Mouse (Mus musculus) gastrocnemius, postnatal 10 days (tissue): ENCODE measurements around the gene Gm9507. TPM values are rescaled to one million over a fixed set of nuclear protein-coding genes. Genes with fewer than 3 reads are reported as not detected.
"Not testable (repeated sequence)": the region's sequence is repeated elsewhere in the genome, so short reads cannot be mapped to it uniquely, and the experiment has no call there.

Experiments used
- DNase-seq: peaks from one replicate; pipeline ENCODE4 v3.0.0; 2021; ENCODE audit warnings: mixed read lengths
- long read RNA-seq, 2 experiments: library from polyadenylated mRNA; stranded (forward); transcript quantifications; one replicate each; pipeline ENCODE4 v2.0.0; 2021
- total RNA-seq, 2 experiments: library from RNA; stranded (reverse); gene quantifications; 2 replicates each; pipeline ENCODE4 v1.2.3; 2021

Gm9507 gene
- not detected for total RNA-seq
- long read RNA-seq, experiment 1: 0 reads
- long read RNA-seq, experiment 2: 0 reads

DNA sequence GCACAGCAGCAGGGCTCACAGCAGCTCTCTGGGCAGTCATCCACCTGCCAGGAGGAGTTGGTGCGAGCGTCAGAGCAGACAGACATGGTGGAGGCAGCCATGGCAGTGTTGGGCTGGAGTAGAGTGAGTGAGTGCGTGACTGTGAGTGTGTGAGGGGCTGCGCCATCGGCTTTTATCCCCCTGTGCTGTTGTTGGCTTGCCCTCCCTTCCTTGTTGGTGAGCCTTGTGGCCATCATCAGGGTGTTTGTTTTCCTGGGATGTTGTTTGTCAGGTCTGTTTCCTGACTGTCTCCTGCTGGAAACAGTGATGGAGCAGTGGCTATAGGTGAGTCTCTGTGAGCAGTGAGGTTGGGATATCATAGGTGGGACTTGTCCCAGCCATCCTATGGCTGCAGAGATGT is at the start of gene Gm9507:
TSS of gene Gm9507 (minus strand) at position 101 of the 400 bp plus-strand sequence.
- no peak for DNase-seq

DNA sequence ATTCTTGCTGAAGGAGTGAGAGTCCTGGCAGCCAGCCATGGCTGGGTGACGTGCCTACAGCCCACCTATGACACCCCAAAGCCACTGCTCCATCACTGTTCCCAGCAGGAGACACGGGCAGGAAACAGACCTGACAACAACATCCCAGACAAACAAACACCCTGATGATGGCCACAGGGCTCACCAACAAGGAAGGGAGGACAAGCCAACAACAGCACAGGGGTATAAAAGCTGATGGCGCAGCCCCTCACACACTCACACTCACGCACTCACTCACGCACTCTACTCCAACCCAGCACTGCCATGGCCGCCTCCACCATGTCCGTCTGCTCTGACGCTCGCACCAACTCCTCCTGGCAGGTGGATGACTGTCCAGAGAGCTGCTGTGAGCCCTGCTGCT is 40.9 kb upstream of the Gm9507 start, which contains the start of gene Gm10318:
TSS of gene Gm10318 (plus strand) at position 301 of the 400 bp plus-strand sequence.
- no peak for DNase-seq

GRCm38 (mm10) chr10:77847538-77847937 is 35.9 kb upstream of the Gm9507 start:
- DNase-seq: no peak

GRCm38 (mm10) chr10:77846961-77847360 is 35.3 kb upstream of the Gm9507 start:
- no peak for DNase-seq

GRCm38 (mm10) chr10:77846503-77846902 is 34.9 kb upstream of the Gm9507 start, which contains the start of gene Gm36176:
TSS of gene Gm36176 (plus strand) at chr10:77846803.
- no peak for DNase-seq

DNA sequence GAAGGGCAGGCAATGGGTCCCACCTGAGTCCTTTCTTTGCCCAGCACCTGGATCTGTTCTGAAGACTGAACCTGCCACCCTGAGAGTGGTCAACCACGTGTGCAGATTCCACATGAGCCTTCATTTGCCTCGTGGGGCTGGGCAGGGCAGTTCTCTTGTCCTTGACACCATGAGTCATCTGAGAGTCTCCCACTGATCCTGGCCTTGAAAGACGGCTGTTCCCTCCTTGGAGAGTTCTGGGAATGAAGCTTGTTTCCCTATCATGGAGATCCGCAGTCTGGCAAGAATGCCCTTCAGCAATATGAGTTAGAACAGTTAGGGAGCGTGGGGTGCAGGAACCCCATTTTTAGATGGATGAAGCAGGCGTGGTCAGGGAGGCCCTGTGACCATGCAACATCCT is 27.4 kb upstream of the Gm9507 start:
- no peak for DNase-seq

DNA sequence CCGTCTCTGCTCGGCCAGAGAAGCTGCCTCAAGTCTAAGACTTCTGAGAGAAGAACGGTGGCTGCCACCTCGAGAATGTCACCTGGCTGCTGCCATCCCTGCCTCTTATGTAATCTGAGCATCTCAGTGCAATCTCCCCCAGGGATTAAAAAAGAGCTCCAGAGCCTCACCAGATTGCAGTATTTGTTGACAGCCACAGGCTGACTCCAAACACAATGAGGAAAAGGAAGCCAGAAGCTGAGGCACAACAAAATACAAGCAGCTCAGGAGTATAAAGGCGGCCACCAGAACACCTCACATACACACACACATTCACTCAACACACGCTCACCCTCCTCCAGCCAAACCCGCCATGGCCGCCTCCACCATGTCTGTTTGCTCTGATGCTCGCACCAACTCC is 24.0 kb upstream of the Gm9507 start, which contains the start of gene Krtap10-10:
TSS of gene Krtap10-10 (plus strand) at position 301 of the 400 bp plus-strand sequence.
- no peak for DNase-seq

DNA sequence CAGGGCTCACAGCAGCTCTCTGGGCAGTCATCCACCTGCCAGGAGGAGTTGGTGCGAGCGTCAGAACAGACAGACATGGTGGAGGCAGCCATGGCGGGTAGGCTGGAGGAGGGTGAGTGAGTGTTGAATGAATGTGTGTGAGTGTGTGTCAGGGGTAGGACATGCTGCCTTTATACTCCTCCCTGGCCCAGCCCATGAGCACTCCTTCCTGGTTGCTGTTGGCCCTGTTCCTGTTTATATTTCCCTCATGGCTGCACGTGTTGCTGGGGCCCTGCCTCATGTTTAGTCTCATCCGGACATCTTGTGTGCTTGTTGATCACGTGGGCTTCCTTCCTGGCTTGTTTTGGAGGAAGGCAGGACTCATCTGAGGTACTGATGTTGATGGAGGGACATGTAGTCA is 15.3 kb upstream of the Gm9507 start, which contains the start of gene Krtap10-4:
TSS of gene Krtap10-4 (minus strand) at position 145 of the 400 bp plus-strand sequence.
- no peak for DNase-seq

DNA sequence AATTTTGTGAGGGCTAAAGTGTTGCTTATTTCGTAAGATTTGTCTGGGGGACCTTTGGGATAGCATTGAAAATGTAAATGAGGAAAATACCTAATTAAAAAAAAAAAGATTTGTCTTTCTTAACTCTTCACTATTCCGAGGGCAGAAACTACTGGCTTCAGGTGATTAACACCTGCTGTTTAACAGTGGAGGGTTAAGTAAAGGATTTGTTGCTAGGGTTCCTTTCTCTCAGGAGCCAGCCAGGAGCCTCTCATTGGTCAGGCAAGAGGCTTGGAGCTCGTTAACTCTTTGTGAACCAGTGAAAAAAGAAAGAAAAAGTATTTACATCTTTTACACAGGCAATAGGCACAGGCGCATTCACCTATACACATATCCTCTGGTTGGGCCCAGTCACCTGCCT is 7.6 kb upstream of the Gm9507 start:
- DNase-seq: no peak

GRCm38 (mm10) chr10:77818523-77818922 is 6.9 kb upstream of the Gm9507 start:
- no peak for DNase-seq

GRCm38 (mm10) chr10:77815514-77815913 is 3.9 kb upstream of the Gm9507 start:
- DNase-seq: no peak

DNA sequence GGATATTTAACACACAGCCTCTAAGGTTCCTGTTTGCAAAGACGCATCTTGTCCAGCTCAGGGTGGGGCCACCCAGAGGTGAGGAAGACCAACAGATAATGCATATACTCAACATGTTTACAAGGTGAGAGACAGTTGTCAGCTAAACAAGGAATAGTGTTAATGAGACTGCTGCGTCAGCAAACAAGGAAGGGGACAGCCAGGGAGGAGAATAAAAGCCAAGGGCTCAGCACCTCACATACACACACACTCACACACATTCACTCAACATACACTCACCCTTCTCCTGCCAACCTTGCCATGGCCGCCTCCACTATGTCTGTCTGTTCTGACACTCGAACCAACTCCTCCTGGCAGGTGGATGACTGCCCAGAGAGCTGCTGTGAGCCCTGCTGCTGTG is 2.7 kb upstream of the Gm9507 start, which contains the start of gene Gm2696:
TSS of gene Gm2696 (plus strand) at position 301 of the 400 bp plus-strand sequence.
- DNase-seq: no peak

DNA sequence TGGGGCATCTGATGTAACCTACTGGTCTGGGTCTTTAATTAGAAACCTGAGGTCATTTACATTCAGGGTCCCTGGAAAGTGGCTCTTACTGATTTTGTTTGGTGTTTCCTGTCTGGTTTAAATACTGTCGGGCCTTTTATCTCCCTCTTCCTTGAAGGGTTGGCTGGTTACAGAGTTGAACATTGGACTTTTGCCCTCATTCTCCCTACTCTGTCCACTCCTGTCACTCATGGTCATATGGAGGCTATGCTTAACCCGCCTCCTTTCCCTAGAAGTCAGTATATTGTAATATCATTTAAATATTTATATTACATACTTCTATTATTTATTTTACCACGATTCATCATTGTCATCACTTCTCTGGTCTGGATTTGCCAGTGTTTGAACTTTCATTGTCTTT is 7.5 kb downstream of the Gm9507 start:
- DNase-seq: no peak

DNA sequence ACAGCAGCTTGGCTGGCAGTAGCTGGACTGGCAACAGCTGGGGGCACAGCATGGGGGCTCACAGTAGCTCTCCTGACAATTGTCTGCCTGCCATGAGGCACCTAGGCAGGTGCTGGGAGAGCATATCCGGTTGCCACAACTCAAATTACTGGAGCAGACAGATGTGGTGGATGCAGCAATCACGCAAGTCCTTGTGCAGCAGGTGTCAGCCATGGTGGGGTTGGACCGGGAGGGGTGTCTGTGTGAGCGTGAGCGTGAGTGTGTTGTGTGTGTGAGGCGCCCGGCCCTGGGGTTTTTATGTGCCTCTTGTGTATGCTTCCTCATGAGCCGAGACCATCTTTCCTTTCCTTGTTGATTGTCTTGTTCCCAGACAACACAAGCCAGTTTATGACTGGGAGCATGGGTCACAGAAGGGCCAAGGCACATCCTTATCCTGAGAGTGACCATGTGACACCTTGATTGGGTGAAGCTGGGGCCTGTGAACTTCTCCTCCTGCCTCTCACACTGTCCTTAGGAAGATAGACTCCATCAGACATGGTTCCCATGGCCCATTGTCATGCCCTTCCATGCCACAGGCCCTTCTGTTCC is 12.6 kb downstream of the Gm9507 start, which contains the start of gene Gm19668:
TSS of gene Gm19668 (minus strand) at position 213 of the 588 bp plus-strand sequence.
- DNase-seq: no peak

- not testable (repeated sequence) for DNase-seq
Measured at GRCm38 (mm10) chr10:77798164-77798920, 13.3 kb downstream of the Gm9507 start.

GRCm38 (mm10) chr10:77797677-77798076 is 14.0 kb downstream of the Gm9507 start:
- DNase-seq: no peak

DNA sequence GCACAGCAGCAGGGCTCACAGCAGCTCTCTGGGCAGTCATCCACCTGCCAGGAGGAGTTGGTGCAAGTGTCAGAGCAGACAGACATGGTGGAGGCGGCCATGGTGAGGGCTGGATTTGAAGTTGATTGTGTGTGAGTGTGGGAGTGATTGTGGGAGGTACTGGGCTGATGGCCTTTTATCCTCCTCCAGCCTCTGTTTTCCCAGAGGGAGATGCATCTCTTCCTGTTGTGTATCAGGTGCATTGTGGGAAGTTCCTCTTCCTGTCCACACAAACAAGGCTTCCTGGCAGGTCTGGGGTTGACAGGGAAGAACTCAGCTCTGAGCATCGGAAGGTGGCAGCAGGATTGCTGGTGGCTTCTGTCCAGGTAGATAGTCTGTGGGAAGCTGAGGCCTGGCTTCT is 16.7 kb downstream of the Gm9507 start, which contains the start of gene Gm9639:
TSS of gene Gm9639 (minus strand) at position 101 of the 400 bp plus-strand sequence.
- DNase-seq: no peak

DNA sequence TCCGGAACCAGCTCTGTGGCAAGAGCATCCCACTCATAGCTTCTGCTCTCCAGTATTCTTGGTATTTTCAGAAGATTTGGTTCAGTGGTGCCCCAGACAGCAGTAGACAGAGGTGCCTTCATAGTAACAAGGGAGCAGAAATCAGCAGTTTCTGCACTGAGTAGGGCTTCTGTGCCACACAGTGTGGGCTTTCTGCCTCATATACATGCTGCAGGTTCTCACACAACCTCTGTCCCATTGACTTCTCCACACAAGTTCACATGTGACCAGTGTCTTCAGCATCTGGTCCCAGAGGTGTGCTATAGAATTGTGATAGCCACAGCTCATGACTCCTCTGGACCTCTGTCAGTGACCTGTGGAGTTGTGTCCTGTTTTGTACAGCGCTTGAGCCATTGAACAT is 23.0 kb downstream of the Gm9507 start:
- DNase-seq: no peak

DNA sequence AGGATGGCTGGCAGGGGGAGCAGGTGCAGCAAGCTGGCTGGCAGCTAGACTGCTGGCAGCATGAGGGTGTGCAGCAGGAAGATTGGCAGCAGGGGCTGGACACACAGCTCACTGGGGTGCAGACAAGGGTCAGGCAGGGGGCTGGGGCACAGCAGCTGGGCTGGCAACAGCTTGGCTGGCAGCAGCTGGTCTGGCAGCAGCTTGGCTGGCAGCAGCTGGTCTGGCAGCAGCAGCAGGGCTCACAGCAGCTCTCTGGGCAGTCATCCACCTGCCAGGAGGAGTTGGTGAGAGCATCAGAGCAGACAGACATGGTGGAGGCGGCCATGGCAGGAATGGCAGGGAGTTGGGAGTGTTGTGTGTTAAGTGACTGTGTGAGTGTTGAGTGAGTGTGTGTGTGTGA is 23.8 kb downstream of the Gm9507 start, which contains the start of gene Gm7137:
TSS of gene Gm7137 (minus strand) at position 325 of the 400 bp plus-strand sequence.
- not testable (repeated sequence) for DNase-seq

DNA sequence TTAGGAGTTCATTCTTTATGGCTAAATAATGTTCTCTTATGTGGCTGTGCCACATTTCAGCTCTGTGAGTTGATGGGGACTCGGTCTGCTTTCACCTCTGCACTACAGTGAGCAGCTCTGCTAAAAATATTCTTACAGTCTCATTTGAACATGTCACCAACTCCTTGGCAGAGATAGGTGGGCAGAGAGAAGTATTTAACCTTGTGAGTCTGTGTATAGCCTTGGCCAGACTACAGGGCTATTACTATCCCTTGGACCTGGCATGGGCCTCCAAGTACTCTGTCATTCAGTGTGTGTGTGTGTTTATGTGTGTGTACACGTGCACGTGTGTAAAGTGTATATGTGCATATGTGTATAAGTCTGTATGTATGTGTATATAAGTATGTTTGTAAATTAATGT is 28.2 kb downstream of the Gm9507 start:
- DNase-seq: not testable (repeated sequence)

- not testable (repeated sequence) for DNase-seq
Measured at GRCm38 (mm10) chr10:77782442-77782841, 29.2 kb downstream of the Gm9507 start, which contains the start of gene Gm3250. TSS of gene Gm3250 (minus strand) at chr10:77782542.

- DNase-seq: not testable (repeated sequence)
Measured at GRCm38 (mm10) chr10:77776844-77777243, 34.8 kb downstream of the Gm9507 start, which contains the start of gene Gm7138. TSS of gene Gm7138 (minus strand) at chr10:77776944.

- DNase-seq: not testable (repeated sequence)
Measured at GRCm38 (mm10) chr10:77772142-77772541, 39.5 kb downstream of the Gm9507 start.
